Mouse (Mus musculus): ENCODE data around the gene Trdn. TPM values are rescaled to one million over a fixed set of nuclear protein-coding genes. Genes with fewer than 3 reads are reported as not detected.

Gene Trdn
- polyA plus RNA-seq (2015; fragmentation: Nextera tagmentation; extraction: Ambion mirVana): 0.57 and 0.94 TPM in 2 replicates

- H3K36me3 ChIP-seq (ENCODE audit: insufficient read depth, low read length): no peaks in the 10 kb centered on the region
- no peak within 1 kb of the TSS for H3K9ac ChIP-seq (replicated peaks; ENCODE audit: low read length)
- H3K27me3 ChIP-seq (ENCODE audit: insufficient read depth, low read length): no peaks in the 10 kb centered on the region
- H3K9me3 ChIP-seq (ENCODE audit: low read length): no peaks in the 10 kb centered on the region
- H3K4me1 ChIP-seq (ENCODE audit: insufficient read depth, low read length): no peaks in the 10 kb centered on the region
- ATAC-seq (ENCODE audit: low FRiP score, low TSS enrichment): no peak
- no peak within 1 kb of the TSS for H3K4me3 ChIP-seq (ENCODE audit: low read length)
- WGBS: 86% methylated on average over 1 of the region's 1 CpGs
- no peak within 1 kb of the TSS for H3K4me2 ChIP-seq (replicated peaks; ENCODE audit: low read depth, low read length)
- H3K27ac ChIP-seq (ENCODE audit: low read length): no peak within 1 kb of the TSS
Measured at GRCm38 (mm10) chr10:33080254-33080653, at the start of gene Trdn. Gene Trdn, plus strand, starts transcription at chr10:33080554.

GRCm38 (mm10) chr10:33060771-33061170 is 19.6 kb upstream of the Trdn start:
- Histone ChIP-seq H3K4me1 (ENCODE audit: insufficient read depth, low read length) (no peaks in the 10 kb centered on the region), H3K9me3 (ENCODE audit: low read length) (no peaks in the 10 kb centered on the region), H3K4me3 (ENCODE audit: low read length) (no peak overlapping the region), H3K27me3 (ENCODE audit: insufficient read depth, low read length) (no peaks in the 10 kb centered on the region), H3K27ac (ENCODE audit: low read length) (no peak overlapping the region), H3K9ac (replicated peaks; ENCODE audit: low read length) (no peak overlapping the region), H3K4me2 (replicated peaks; ENCODE audit: low read depth, low read length) (no peak overlapping the region), H3K36me3 (ENCODE audit: insufficient read depth, low read length) (no peaks in the 10 kb centered on the region)
- 68% methylated on average over 1 of the region's 1 CpGs for WGBS
- no peak for ATAC-seq (ENCODE audit: low FRiP score, low TSS enrichment)

DNA sequence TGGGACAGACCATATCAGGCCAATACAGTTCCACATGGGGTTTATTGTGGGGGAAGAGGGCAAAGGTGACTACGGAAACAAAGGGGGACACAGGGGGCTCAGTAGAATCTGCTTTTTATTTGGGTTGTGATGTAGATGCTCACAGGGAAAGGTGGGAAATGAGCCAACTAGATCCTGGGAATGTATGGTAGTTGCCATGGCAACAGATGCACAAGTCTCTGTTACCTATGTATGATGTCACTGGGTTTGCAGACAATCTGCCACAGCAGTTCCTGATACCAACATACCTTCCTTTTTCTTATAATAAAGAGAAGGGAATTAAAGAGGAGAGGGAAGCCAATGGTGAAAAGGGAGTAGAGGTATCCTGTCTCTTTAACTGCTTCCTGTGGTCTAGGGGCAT is 14.8 kb upstream of the Trdn start:
- Histone ChIP-seq H3K4me1 (ENCODE audit: insufficient read depth, low read length) (no peaks in the 10 kb centered on the region), H3K27me3 (ENCODE audit: insufficient read depth, low read length) (no peaks in the 10 kb centered on the region), H3K9me3 (ENCODE audit: low read length) (no peaks in the 10 kb centered on the region), H3K9ac (replicated peaks; ENCODE audit: low read length) (no peak overlapping the region), H3K36me3 (ENCODE audit: insufficient read depth, low read length) (no peaks in the 10 kb centered on the region), H3K4me2 (replicated peaks; ENCODE audit: low read depth, low read length) (no peak overlapping the region), H3K27ac (ENCODE audit: low read length) (no peak overlapping the region), H3K4me3 (ENCODE audit: low read length) (no peak overlapping the region)
- ATAC-seq (ENCODE audit: low FRiP score, low TSS enrichment): no peak
- WGBS: 81% methylated on average over 1 of the region's 1 CpGs

- Histone ChIP-seq H3K27me3 (ENCODE audit: insufficient read depth, low read length) (no peaks in the 10 kb centered on the region), H3K9me3 (ENCODE audit: low read length) (no peaks in the 10 kb centered on the region), H3K4me3 (ENCODE audit: low read length) (no peak overlapping the region), H3K4me1 (ENCODE audit: insufficient read depth, low read length) (no peaks in the 10 kb centered on the region), H3K27ac (ENCODE audit: low read length) (no peak overlapping the region), H3K9ac (replicated peaks; ENCODE audit: low read length) (no peak overlapping the region), H3K36me3 (ENCODE audit: insufficient read depth, low read length) (no peaks in the 10 kb centered on the region), H3K4me2 (replicated peaks; ENCODE audit: low read depth, low read length) (no peak overlapping the region)
- 56% methylated on average over 3 of the region's 3 CpGs for WGBS
- no peak for ATAC-seq (ENCODE audit: low FRiP score, low TSS enrichment)
Measured at GRCm38 (mm10) chr10:33073126-33073525, 7.2 kb upstream of the Trdn start.

DNA sequence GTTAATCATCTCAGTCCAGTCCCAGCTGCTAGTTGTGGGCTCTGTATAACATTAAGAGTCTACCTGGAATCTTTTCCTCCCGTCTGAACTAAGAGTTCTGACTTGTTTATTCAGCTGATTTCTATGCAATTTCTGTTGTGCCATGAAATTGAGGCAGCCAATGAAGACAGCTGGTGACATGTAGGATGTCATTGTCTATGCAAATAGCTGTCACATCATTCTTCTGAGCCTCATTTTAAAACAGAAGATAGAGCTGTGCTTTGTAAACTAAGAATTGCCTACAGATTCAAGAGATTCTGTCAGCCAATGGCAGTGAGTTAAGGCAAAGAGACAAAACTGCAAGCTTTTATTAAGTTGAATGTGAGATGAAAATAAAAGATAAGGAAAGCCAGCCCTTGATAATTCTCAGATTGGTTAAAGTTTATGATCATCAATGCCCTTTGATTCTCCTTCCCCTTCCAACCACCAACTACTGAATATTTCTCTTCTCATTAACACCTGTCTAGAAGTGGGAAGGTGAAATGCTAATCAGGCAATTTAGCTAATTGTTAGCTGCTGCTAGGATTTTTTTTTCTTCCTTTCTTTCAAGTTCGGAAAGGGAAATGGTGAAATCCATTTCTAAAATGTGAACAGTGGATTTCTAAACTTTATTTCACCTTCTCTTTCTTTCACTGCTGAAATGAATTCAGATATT is 1.9 kb downstream of the Trdn start:
- WGBS: 51% methylated on average over 2 of the region's 2 CpGs
- no peaks in the 10 kb centered on the region for H3K27me3 ChIP-seq (ENCODE audit: insufficient read depth, low read length)
- no peaks in the 10 kb centered on the region for H3K36me3 ChIP-seq (ENCODE audit: insufficient read depth, low read length)
- H3K9ac ChIP-seq (replicated peaks; ENCODE audit: low read length): no peak overlapping the region
- H3K27ac ChIP-seq (ENCODE audit: low read length): no peak overlapping the region
- no peak overlapping the region for H3K4me3 ChIP-seq (ENCODE audit: low read length)
- no peaks in the 10 kb centered on the region for H3K4me1 ChIP-seq (ENCODE audit: insufficient read depth, low read length)
- no peak for ATAC-seq (ENCODE audit: low FRiP score, low TSS enrichment)
- H3K4me2 ChIP-seq (replicated peaks; ENCODE audit: low read depth, low read length): no peak overlapping the region
- H3K9me3 ChIP-seq (ENCODE audit: low read length): no peaks in the 10 kb centered on the region

DNA sequence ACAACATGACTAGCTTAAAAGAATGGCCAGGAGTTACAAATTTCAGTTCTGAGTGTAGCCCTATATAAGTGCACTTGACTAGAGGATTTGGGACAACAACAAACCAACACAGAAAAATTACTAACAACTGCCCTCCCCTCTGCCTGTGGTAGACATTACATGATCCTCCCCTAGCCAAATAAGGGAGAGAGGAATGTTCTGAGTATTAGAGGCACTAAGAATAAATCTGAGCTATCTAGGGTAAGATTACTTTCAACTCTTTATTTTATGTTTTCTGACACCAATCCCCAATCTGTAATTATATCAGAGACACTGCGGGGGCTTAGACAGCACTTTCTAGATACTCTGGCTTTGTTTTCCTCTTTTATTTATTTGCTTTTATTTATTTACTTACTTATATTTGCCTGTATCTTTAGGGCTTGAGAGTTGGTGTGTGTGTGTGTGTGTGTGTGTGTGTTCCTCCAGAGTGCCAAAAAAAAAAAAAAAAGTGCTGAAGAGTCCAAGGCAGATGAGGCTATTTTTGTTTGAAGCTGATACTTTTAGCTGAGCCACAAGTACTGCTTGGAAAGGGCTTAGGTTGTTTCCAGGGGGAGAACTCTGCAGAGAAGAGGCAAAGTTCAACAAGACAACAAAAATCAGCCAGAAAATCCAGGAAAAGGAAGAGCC is 2.7 kb downstream of the Trdn start:
- Histone ChIP-seq H3K9me3 (ENCODE audit: low read length) (no peaks in the 10 kb centered on the region), H3K4me1 (ENCODE audit: insufficient read depth, low read length) (no peaks in the 10 kb centered on the region), H3K27ac (ENCODE audit: low read length) (no peak overlapping the region), H3K9ac (replicated peaks; ENCODE audit: low read length) (no peak overlapping the region), H3K27me3 (ENCODE audit: insufficient read depth, low read length) (no peaks in the 10 kb centered on the region), H3K4me3 (ENCODE audit: low read length) (no peak overlapping the region), H3K4me2 (replicated peaks; ENCODE audit: low read depth, low read length) (no peak overlapping the region), H3K36me3 (ENCODE audit: insufficient read depth, low read length) (no peaks in the 10 kb centered on the region)
- no peak for ATAC-seq (ENCODE audit: low FRiP score, low TSS enrichment)
- WGBS: 92% methylated on average over 1 of the region's 1 CpGs

- Histone ChIP-seq H3K4me1 (ENCODE audit: insufficient read depth, low read length) (no peaks in the 10 kb centered on the region), H3K9me3 (ENCODE audit: low read length) (no peaks in the 10 kb centered on the region), H3K27ac (ENCODE audit: low read length) (no peak overlapping the region), H3K36me3 (ENCODE audit: insufficient read depth, low read length) (no peaks in the 10 kb centered on the region), H3K4me3 (ENCODE audit: low read length) (no peak overlapping the region), H3K27me3 (ENCODE audit: insufficient read depth, low read length) (no peaks in the 10 kb centered on the region), H3K4me2 (replicated peaks; ENCODE audit: low read depth, low read length) (no peak overlapping the region), H3K9ac (replicated peaks; ENCODE audit: low read length) (no peak overlapping the region)
- ATAC-seq (ENCODE audit: low FRiP score, low TSS enrichment): no peak
- WGBS: 76% methylated on average over 5 of the region's 5 CpGs
Measured at GRCm38 (mm10) chr10:33083627-33084158, 3.3 kb downstream of the Trdn start.

- ATAC-seq (ENCODE audit: low FRiP score, low TSS enrichment): no peak
- Histone ChIP-seq H3K36me3 (ENCODE audit: insufficient read depth, low read length) (no peaks in the 10 kb centered on the region), H3K9ac (replicated peaks; ENCODE audit: low read length) (no peak overlapping the region)
Measured at GRCm38 (mm10) chr10:33088403-33088802, 8.0 kb downstream of the Trdn start.

GRCm38 (mm10) chr10:33092400-33092799 is 12.0 kb downstream of the Trdn start:
- no peaks in the 10 kb centered on the region for H3K4me1 ChIP-seq (ENCODE audit: insufficient read depth, low read length)
- no peak overlapping the region for H3K4me2 ChIP-seq (replicated peaks; ENCODE audit: low read depth, low read length)
- no peak overlapping the region for H3K27ac ChIP-seq (ENCODE audit: low read length)
- WGBS: 61% methylated on average over 1 of the region's 1 CpGs
- no peaks in the 10 kb centered on the region for H3K27me3 ChIP-seq (ENCODE audit: insufficient read depth, low read length)
- H3K4me3 ChIP-seq (ENCODE audit: low read length): no peak overlapping the region
- H3K9ac ChIP-seq (replicated peaks; ENCODE audit: low read length): no peak overlapping the region
- no peak for ATAC-seq (ENCODE audit: low FRiP score, low TSS enrichment)
- H3K9me3 ChIP-seq (ENCODE audit: low read length): no peaks in the 10 kb centered on the region
- H3K36me3 ChIP-seq (ENCODE audit: insufficient read depth, low read length): no peaks in the 10 kb centered on the region

More at GRCm38 (mm10) chr10:33088403-33088802, 8.0 kb downstream of the Trdn start:
- H3K27ac ChIP-seq (ENCODE audit: low read length): no peak overlapping the region
- no peaks in the 10 kb centered on the region for H3K9me3 ChIP-seq (ENCODE audit: low read length)
- no peaks in the 10 kb centered on the region for H3K4me1 ChIP-seq (ENCODE audit: insufficient read depth, low read length)
- no peak overlapping the region for H3K4me2 ChIP-seq (replicated peaks; ENCODE audit: low read depth, low read length)
- H3K27me3 ChIP-seq (ENCODE audit: insufficient read depth, low read length): no peaks in the 10 kb centered on the region
- no peak overlapping the region for H3K4me3 ChIP-seq (ENCODE audit: low read length)

GRCm38 (mm10) chr10:33107942-33108341 is 27.6 kb downstream of the Trdn start:
- no peaks in the 10 kb centered on the region for H3K9me3 ChIP-seq (ENCODE audit: low read length)
- H3K4me1 ChIP-seq (ENCODE audit: insufficient read depth, low read length): no peaks in the 10 kb centered on the region
- no peaks in the 10 kb centered on the region for H3K27me3 ChIP-seq (ENCODE audit: insufficient read depth, low read length)
- H3K27ac ChIP-seq (ENCODE audit: low read length): no peak overlapping the region
- no peak overlapping the region for H3K4me3 ChIP-seq (ENCODE audit: low read length)
- no peak for ATAC-seq (ENCODE audit: low FRiP score, low TSS enrichment)
- no peaks in the 10 kb centered on the region for H3K36me3 ChIP-seq (ENCODE audit: insufficient read depth, low read length)
- no peak overlapping the region for H3K4me2 ChIP-seq (replicated peaks; ENCODE audit: low read depth, low read length)
- no peak overlapping the region for H3K9ac ChIP-seq (replicated peaks; ENCODE audit: low read length)
